Mouse (Mus musculus) activated CD4-positive, CD25-positive, alpha-beta regulatory T cell, adult 4 months (primary cell): ENCODE data around the gene Shoc2. TPM values are rescaled to one million over a fixed set of nuclear protein-coding genes. Genes with fewer than 3 reads are reported as not detected.

ENCODE experiments used
- ATAC-seq: one replicate; pipeline ENCODE4 v1.8.0; 2017
- polyA plus RNA-seq, 2 experiments: library from polyadenylated mRNA; unstranded; fragments of 100-300 nt; shearing (Covaris generic); gene quantifications; one replicate each; pipeline ENCODE4 v1.2.1; 2017

Shoc2 gene
- polyA plus RNA-seq, 2 experiments from 2014 or later: 61.5 to 66.2 TPM

- ATAC-seq: no peak
These were observed 95.3 kb downstream of the Shoc2 start for GRCm38 (mm10) chr19:54039441-54039840.

GRCm38 (mm10) chr19:54040356-54041028 is 96.4 kb downstream of the Shoc2 start:
- no peak for ATAC-seq

- peak; percentile 45 for ATAC-seq
These were observed 96.9 kb downstream of the Shoc2 start for GRCm38 (mm10) chr19:54041029-54041367.

- no peak for ATAC-seq
These were observed 99.7 kb downstream of the Shoc2 start, which contains the start of gene Adra2a for GRCm38 (mm10) chr19:54043851-54044250. Adra2a (plus strand) TSS chr19:54044151.

- peak; percentile 34 for ATAC-seq
These were observed 100.6 kb downstream of the Shoc2 start for GRCm38 (mm10) chr19:54044507-54045371.

GRCm38 (mm10) chr19:54045412-54045811 is 101.3 kb downstream of the Shoc2 start:
- no peak for ATAC-seq

- ATAC-seq: no peak
These were observed 102.0 kb downstream of the Shoc2 start for GRCm38 (mm10) chr19:54045931-54046683.

GRCm38 (mm10) chr19:54046684-54047070 is 102.6 kb downstream of the Shoc2 start:
- no peak for ATAC-seq

GRCm38 (mm10) chr19:54047386-54048050 is 103.4 kb downstream of the Shoc2 start:
- ATAC-seq: peak; percentile 35

- ATAC-seq: no peak
These were observed 104.2 kb downstream of the Shoc2 start for GRCm38 (mm10) chr19:54048161-54048885.

GRCm38 (mm10) chr19:54051651-54052050 is 107.5 kb downstream of the Shoc2 start:
- no peak for ATAC-seq

GRCm38 (mm10) chr19:54055845-54056244 is 111.7 kb downstream of the Shoc2 start:
- ATAC-seq: no peak

GRCm38 (mm10) chr19:54068447-54068846 is 124.3 kb downstream of the Shoc2 start:
- no peak for ATAC-seq

GRCm38 (mm10) chr19:54070521-54070920 is 126.4 kb downstream of the Shoc2 start:
- no peak for ATAC-seq

GRCm38 (mm10) chr19:54072233-54072800 is 128.2 kb downstream of the Shoc2 start:
- ATAC-seq: no peak

GRCm38 (mm10) chr19:54076362-54077349 is 132.6 kb downstream of the Shoc2 start:
- no peak for ATAC-seq

GRCm38 (mm10) chr19:54081303-54081702 is 137.2 kb downstream of the Shoc2 start:
- ATAC-seq: no peak

GRCm38 (mm10) chr19:54081716-54082165 is 137.6 kb downstream of the Shoc2 start:
- no peak for ATAC-seq
